Mouse (Mus musculus): ENCODE results near the gene Nexn. TPM values are rescaled to one million over a fixed set of nuclear protein-coding genes. Genes with fewer than 3 reads are reported as not detected.

Nexn gene
- polyA plus RNA-seq, 1 experiment from 2014 or later = 2.9 TPM

GRCm38 (mm10) chr3:152284759-152285158 is 18.6 kb upstream of the Nexn start:
- Histone ChIP-seq H3K4me3 (ENCODE audit: low read depth, low read length) (no peak overlapping the region), H3K4me1 (ENCODE audit: control insufficient read depth, insufficient read depth, low read length) (no peaks in the 10 kb centered on the region), H3K9me3 (ENCODE audit: control insufficient read depth, low read length) (no peaks in the 10 kb centered on the region), H3K36me3 (ENCODE audit: control insufficient read depth, insufficient read depth, low read length) (peaks cover 22% of the 10 kb centered on the region), H3K27ac (ENCODE audit: low read depth, low read length) (no peak overlapping the region), H3K4me2 (ENCODE audit: low read depth, low read length) (no peak overlapping the region), H3K9ac (replicated peaks; ENCODE audit: low read depth, low read length) (no peak overlapping the region), H3K27me3 (ENCODE audit: control insufficient read depth, insufficient read depth, low read length) (no peaks in the 10 kb centered on the region)
- 92% methylated on average over 5 of the region's 5 CpGs for WGBS
- ATAC-seq (ENCODE audit: low read depth) = no peak

GRCm38 (mm10) chr3:152284306-152284705 is 18.2 kb upstream of the Nexn start:
- Histone ChIP-seq H3K36me3 (ENCODE audit: control insufficient read depth, insufficient read depth, low read length) (peaks cover 22% of the 10 kb centered on the region), H3K27ac (ENCODE audit: low read depth, low read length) (no peak overlapping the region), H3K4me2 (ENCODE audit: low read depth, low read length) (no peak overlapping the region), H3K27me3 (ENCODE audit: control insufficient read depth, insufficient read depth, low read length) (no peaks in the 10 kb centered on the region), H3K4me1 (ENCODE audit: control insufficient read depth, insufficient read depth, low read length) (no peaks in the 10 kb centered on the region), H3K4me3 (ENCODE audit: low read depth, low read length) (no peak overlapping the region), H3K9me3 (ENCODE audit: control insufficient read depth, low read length) (no peaks in the 10 kb centered on the region), H3K9ac (replicated peaks; ENCODE audit: low read depth, low read length) (no peak overlapping the region)
- ATAC-seq (ENCODE audit: low read depth) = no peak
- WGBS = 97% methylated on average over 1 of the region's 1 CpGs

- Histone ChIP-seq H3K4me2 (ENCODE audit: low read depth, low read length) (no peak overlapping the region), H3K27me3 (ENCODE audit: control insufficient read depth, insufficient read depth, low read length) (no peaks in the 10 kb centered on the region), H3K36me3 (ENCODE audit: control insufficient read depth, insufficient read depth, low read length) (peaks cover 20% of the 10 kb centered on the region), H3K27ac (ENCODE audit: low read depth, low read length) (no peak overlapping the region), H3K9me3 (ENCODE audit: control insufficient read depth, low read length) (no peaks in the 10 kb centered on the region), H3K4me1 (ENCODE audit: control insufficient read depth, insufficient read depth, low read length) (no peaks in the 10 kb centered on the region), H3K4me3 (ENCODE audit: low read depth, low read length) (no peak overlapping the region), H3K9ac (replicated peaks; ENCODE audit: low read depth, low read length) (no peak overlapping the region)
- 33% methylated on average over 3 of the region's 3 CpGs for WGBS
- ATAC-seq (ENCODE audit: low read depth) = no peak
Measured at GRCm38 (mm10) chr3:152282126-152282525, 16.0 kb upstream of the Nexn start.

- Histone ChIP-seq H3K27me3 (ENCODE audit: control insufficient read depth, insufficient read depth, low read length) (no peaks in the 10 kb centered on the region), H3K4me1 (ENCODE audit: control insufficient read depth, insufficient read depth, low read length) (no peaks in the 10 kb centered on the region), H3K36me3 (ENCODE audit: control insufficient read depth, insufficient read depth, low read length) (peaks cover 22% of the 10 kb centered on the region), H3K4me2 (ENCODE audit: low read depth, low read length) (no peak overlapping the region), H3K27ac (ENCODE audit: low read depth, low read length) (no peak overlapping the region), H3K9ac (replicated peaks; ENCODE audit: low read depth, low read length) (no peak overlapping the region), H3K4me3 (ENCODE audit: low read depth, low read length) (no peak overlapping the region), H3K9me3 (ENCODE audit: control insufficient read depth, low read length) (no peaks in the 10 kb centered on the region)
- ATAC-seq (ENCODE audit: low read depth) = no peak
- 83% methylated on average over 2 of the region's 2 CpGs for WGBS
Measured at GRCm38 (mm10) chr3:152278431-152278830, 12.3 kb upstream of the Nexn start.

GRCm38 (mm10) chr3:152277912-152278311 is 11.8 kb upstream of the Nexn start:
- no peak for ATAC-seq (ENCODE audit: low read depth)
- peaks cover 17% of the 10 kb centered on the region for H3K36me3 ChIP-seq (ENCODE audit: control insufficient read depth, insufficient read depth, low read length)
- no peak overlapping the region for H3K4me2 ChIP-seq (ENCODE audit: low read depth, low read length)
- no peak overlapping the region for H3K4me3 ChIP-seq (ENCODE audit: low read depth, low read length)
- no peak overlapping the region for H3K27ac ChIP-seq (ENCODE audit: low read depth, low read length)
- no peaks in the 10 kb centered on the region for H3K27me3 ChIP-seq (ENCODE audit: control insufficient read depth, insufficient read depth, low read length)
- no peaks in the 10 kb centered on the region for H3K9me3 ChIP-seq (ENCODE audit: control insufficient read depth, low read length)
- H3K9ac ChIP-seq (replicated peaks; ENCODE audit: low read depth, low read length) = no peak overlapping the region
- 94% methylated on average over 2 of the region's 2 CpGs for WGBS
- H3K4me1 ChIP-seq (ENCODE audit: control insufficient read depth, insufficient read depth, low read length) = no peaks in the 10 kb centered on the region

- Histone ChIP-seq H3K4me2 (ENCODE audit: low read depth, low read length) (no peak overlapping the region), H3K27me3 (ENCODE audit: control insufficient read depth, insufficient read depth, low read length) (no peaks in the 10 kb centered on the region), H3K4me1 (ENCODE audit: control insufficient read depth, insufficient read depth, low read length) (no peaks in the 10 kb centered on the region), H3K9me3 (ENCODE audit: control insufficient read depth, low read length) (no peaks in the 10 kb centered on the region), H3K27ac (ENCODE audit: low read depth, low read length) (no peak overlapping the region), H3K36me3 (ENCODE audit: control insufficient read depth, insufficient read depth, low read length) (peaks cover 11% of the 10 kb centered on the region), H3K9ac (replicated peaks; ENCODE audit: low read depth, low read length) (no peak overlapping the region), H3K4me3 (ENCODE audit: low read depth, low read length) (no peak overlapping the region)
- no peak for ATAC-seq (ENCODE audit: low read depth)
- WGBS = 95% methylated on average over 3 of the region's 3 CpGs
Measured at GRCm38 (mm10) chr3:152276935-152277334, 10.8 kb upstream of the Nexn start.

GRCm38 (mm10) chr3:152275008-152275407 is 8.9 kb upstream of the Nexn start:
- no peaks in the 10 kb centered on the region for H3K4me1 ChIP-seq (ENCODE audit: control insufficient read depth, insufficient read depth, low read length)
- H3K9me3 ChIP-seq (ENCODE audit: control insufficient read depth, low read length) = no peaks in the 10 kb centered on the region
- peaks cover 11% of the 10 kb centered on the region for H3K36me3 ChIP-seq (ENCODE audit: control insufficient read depth, insufficient read depth, low read length)
- H3K4me3 ChIP-seq (ENCODE audit: low read depth, low read length) = no peak overlapping the region
- H3K27me3 ChIP-seq (ENCODE audit: control insufficient read depth, insufficient read depth, low read length) = no peaks in the 10 kb centered on the region
- no peak overlapping the region for H3K4me2 ChIP-seq (ENCODE audit: low read depth, low read length)
- ATAC-seq (ENCODE audit: low read depth) = no peak
- 80% methylated on average over 8 of the region's 8 CpGs for WGBS
- no peak overlapping the region for H3K9ac ChIP-seq (replicated peaks; ENCODE audit: low read depth, low read length)
- H3K27ac ChIP-seq (ENCODE audit: low read depth, low read length) = no peak overlapping the region

GRCm38 (mm10) chr3:152272974-152273685 is 7.0 kb upstream of the Nexn start:
- ATAC-seq (ENCODE audit: low read depth) = no peak
- Histone ChIP-seq H3K36me3 (ENCODE audit: control insufficient read depth, insufficient read depth, low read length) (peaks cover 11% of the 10 kb centered on the region), H3K27me3 (ENCODE audit: control insufficient read depth, insufficient read depth, low read length) (no peaks in the 10 kb centered on the region), H3K9me3 (ENCODE audit: control insufficient read depth, low read length) (no peaks in the 10 kb centered on the region), H3K9ac (replicated peaks; ENCODE audit: low read depth, low read length) (no peak overlapping the region), H3K4me1 (ENCODE audit: control insufficient read depth, insufficient read depth, low read length) (no peaks in the 10 kb centered on the region), H3K4me2 (ENCODE audit: low read depth, low read length) (no peak overlapping the region), H3K4me3 (ENCODE audit: low read depth, low read length) (no peak overlapping the region), H3K27ac (ENCODE audit: low read depth, low read length) (no peak overlapping the region)
- 75% methylated on average over 20 of the region's 20 CpGs for WGBS

- no peak for ATAC-seq (ENCODE audit: low read depth)
- H3K4me3 ChIP-seq (ENCODE audit: low read depth, low read length) = no peak overlapping the region
- H3K27me3 ChIP-seq (ENCODE audit: control insufficient read depth, insufficient read depth, low read length) = no peaks in the 10 kb centered on the region
- H3K9ac ChIP-seq (replicated peaks; ENCODE audit: low read depth, low read length) = no peak overlapping the region
- peaks cover 9% of the 10 kb centered on the region for H3K36me3 ChIP-seq (ENCODE audit: control insufficient read depth, insufficient read depth, low read length)
- no peak overlapping the region for H3K4me2 ChIP-seq (ENCODE audit: low read depth, low read length)
- 81% methylated on average over 6 of the region's 6 CpGs for WGBS
- no peaks in the 10 kb centered on the region for H3K4me1 ChIP-seq (ENCODE audit: control insufficient read depth, insufficient read depth, low read length)
- H3K27ac ChIP-seq (ENCODE audit: low read depth, low read length) = no peak overlapping the region
- H3K9me3 ChIP-seq (ENCODE audit: control insufficient read depth, low read length) = no peaks in the 10 kb centered on the region
Measured at GRCm38 (mm10) chr3:152271876-152272275, 5.7 kb upstream of the Nexn start.
